Mouse (Mus musculus) kidney, postnatal 14 days (tissue): Measurements from ENCODE around the gene Zdhhc14.

Experiments used
- DNase-seq: peaks from one replicate; pipeline ENCODE4 v3.0.0; 2022; ENCODE audit warnings: mixed read lengths

Gene Zdhhc14

GRCm38 (mm10) chr17:5794276-5794675, 301.9 kb downstream of the Zdhhc14 start:
- DNase-seq: peak; percentile 64

GRCm38 (mm10) chr17:5795369-5795768, 303.0 kb downstream of the Zdhhc14 start:
- no peak for DNase-seq

GRCm38 (mm10) chr17:5795878-5796277, 303.5 kb downstream of the Zdhhc14 start:
- DNase-seq: peak; percentile 90

GRCm38 (mm10) chr17:5797124-5797760, 304.9 kb downstream of the Zdhhc14 start:
- peak; percentile 65 for DNase-seq

- DNase-seq: peak; percentile 40
Observed at GRCm38 (mm10) chr17:5798221-5798801, 306.0 kb downstream of the Zdhhc14 start.

- no peak for DNase-seq
Observed at GRCm38 (mm10) chr17:5798900-5799299, 306.5 kb downstream of the Zdhhc14 start.

GRCm38 (mm10) chr17:5799396-5800021, 307.2 kb downstream of the Zdhhc14 start:
- no peak for DNase-seq

GRCm38 (mm10) chr17:5800254-5800653, 307.9 kb downstream of the Zdhhc14 start:
- no peak for DNase-seq

GRCm38 (mm10) chr17:5800824-5801560, 308.6 kb downstream of the Zdhhc14 start:
- DNase-seq: no peak

GRCm38 (mm10) chr17:5801761-5802655, 309.7 kb downstream of the Zdhhc14 start:
- peak; percentile 50 for DNase-seq

GRCm38 (mm10) chr17:5802656-5802955, 310.2 kb downstream of the Zdhhc14 start:
- DNase-seq: no peak
